Mouse (Mus musculus): ENCODE measurements around the gene Shld1. TPM values are rescaled to one million over a fixed set of nuclear protein-coding genes. Genes with fewer than 3 reads are reported as not detected.

Shld1 gene
- total RNA-seq, 1 experiment from 2014 or later: 8.8 TPM

DNA sequence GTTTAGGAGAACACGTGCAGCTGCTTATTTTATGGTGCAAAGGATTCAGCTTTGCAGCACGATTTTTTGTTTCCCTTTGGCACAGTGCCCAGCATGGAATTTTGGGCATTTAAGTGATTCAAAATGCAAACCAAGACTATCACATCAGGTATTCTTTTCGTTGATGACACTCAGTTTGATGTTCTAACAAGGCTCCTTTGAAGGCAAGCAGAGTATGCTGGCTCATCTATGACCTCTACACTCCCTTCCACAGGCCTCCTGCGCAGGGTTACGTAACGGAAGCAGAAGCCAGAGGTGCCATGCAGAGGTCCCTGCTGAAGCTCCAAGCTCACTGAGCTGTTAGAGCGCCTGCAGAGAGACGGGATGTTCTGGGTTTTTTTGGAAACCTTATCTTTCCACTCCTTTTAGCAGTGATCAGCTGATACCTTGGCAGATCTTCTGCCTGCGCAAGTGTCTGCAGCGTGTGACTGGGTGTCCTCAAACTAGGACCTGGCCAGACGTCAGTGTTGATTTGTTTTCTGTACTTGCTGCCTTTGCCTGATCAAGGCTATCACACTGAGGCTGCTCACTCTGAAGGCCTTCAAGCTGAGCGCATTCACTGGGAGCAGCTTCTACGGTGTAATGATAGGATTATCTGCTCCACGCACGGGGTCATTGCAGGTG, 3.0 kb downstream of the Shld1 start:
- ATAC-seq (ENCODE audit: extremely low read depth, insufficient number of reproducible peaks, low FRiP score, poor library complexity, severe bottlenecking): no peak

DNA sequence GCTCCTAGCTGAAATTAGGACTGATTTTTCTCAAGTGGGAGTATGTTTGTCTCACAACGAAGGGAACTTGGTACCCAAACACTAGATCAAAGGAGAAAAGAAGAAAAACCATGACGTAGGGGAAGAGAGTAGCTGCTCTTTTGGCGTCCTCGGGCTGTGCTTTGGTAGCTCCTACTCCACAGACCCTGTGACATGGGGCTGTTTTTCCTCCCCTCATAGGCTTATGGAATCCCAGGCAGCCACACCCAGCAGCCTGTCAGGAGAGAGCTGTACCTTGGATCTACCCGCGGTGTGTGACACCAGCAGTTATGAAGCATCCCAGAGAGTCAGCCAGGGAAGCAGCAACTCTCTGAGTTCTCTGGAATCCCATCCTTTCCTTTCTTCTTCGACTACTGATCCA, 5.0 kb downstream of the Shld1 start:
- no peak for ATAC-seq (ENCODE audit: extremely low read depth, insufficient number of reproducible peaks, low FRiP score, poor library complexity, severe bottlenecking)

DNA sequence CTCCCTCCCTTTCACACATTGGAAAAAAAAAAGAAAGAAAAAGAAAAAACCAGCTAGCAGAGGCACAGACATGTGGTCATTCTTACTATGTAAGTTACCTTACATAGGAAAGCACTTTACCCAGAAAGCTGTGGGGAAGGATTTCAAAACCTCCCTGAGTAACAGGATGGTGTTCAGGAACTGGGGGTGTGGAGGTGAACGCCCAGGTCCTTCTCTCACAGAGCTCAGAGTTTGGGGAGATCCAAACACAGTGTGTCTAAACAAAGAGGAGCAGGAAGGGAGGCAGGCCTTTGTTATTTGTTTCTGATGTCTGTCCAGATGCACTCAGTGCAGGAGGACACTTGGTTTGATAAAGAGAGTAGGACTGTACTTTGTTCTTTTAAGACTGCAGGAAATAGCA, 5.6 kb downstream of the Shld1 start:
- ATAC-seq (ENCODE audit: extremely low read depth, insufficient number of reproducible peaks, low FRiP score, poor library complexity, severe bottlenecking): peak; percentile 29; the same call in 1 of the 2 replicates

GRCm38 (mm10) chr2:132693980-132694379, 7.2 kb downstream of the Shld1 start:
- ATAC-seq (ENCODE audit: extremely low read depth, insufficient number of reproducible peaks, low FRiP score, poor library complexity, severe bottlenecking): no peak

DNA sequence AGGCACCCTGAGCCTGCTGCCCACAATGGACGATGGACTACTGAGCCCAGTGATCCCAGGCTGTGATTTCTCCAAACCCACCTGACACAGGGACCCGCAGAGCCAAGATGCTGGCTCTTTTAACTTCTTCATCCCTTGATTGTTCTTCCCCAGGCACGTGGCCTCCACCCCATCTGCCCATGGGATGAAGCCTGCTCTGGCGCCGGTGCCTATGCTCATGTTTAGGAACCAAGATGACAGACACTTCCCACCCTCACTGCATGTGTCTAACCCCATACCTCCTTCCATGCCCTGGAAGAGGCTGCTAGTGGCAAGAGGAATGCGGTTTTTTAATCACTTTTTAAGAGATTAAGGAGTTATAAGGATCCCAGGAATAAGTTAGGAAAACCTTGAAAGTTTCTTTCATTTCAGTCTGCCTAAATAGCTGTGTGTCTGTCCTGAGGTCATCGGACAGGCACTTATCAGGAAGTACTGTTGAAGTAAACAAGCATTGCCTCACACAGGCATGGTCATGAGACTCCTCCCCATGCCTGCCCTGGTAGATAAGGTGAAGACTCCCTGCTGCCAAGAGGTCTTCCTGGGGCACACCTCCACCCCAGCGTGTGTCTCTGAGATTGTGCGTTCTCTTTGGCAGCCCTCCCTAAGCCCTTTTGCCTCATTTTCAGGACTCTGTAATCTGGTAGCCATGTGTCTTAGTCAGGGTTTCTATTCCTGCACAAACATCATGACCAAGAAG, 8.8 kb downstream of the Shld1 start:
- ATAC-seq (ENCODE audit: extremely low read depth, insufficient number of reproducible peaks, low FRiP score, poor library complexity, severe bottlenecking): peak; percentile 94

GRCm38 (mm10) chr2:132696519-132696918, 9.8 kb downstream of the Shld1 start:
- no peak for ATAC-seq (ENCODE audit: extremely low read depth, insufficient number of reproducible peaks, low FRiP score, poor library complexity, severe bottlenecking)

GRCm38 (mm10) chr2:132697256-132697655, 10.5 kb downstream of the Shld1 start:
- ATAC-seq (ENCODE audit: extremely low read depth, insufficient number of reproducible peaks, low FRiP score, poor library complexity, severe bottlenecking): no peak

GRCm38 (mm10) chr2:132697695-132698094, 11.0 kb downstream of the Shld1 start:
- no peak for ATAC-seq (ENCODE audit: extremely low read depth, insufficient number of reproducible peaks, low FRiP score, poor library complexity, severe bottlenecking)

- ATAC-seq (ENCODE audit: extremely low read depth, insufficient number of reproducible peaks, low FRiP score, poor library complexity, severe bottlenecking): no peak
Observed at GRCm38 (mm10) chr2:132698420-132698819, 11.7 kb downstream of the Shld1 start.

GRCm38 (mm10) chr2:132700921-132701320, 14.2 kb downstream of the Shld1 start:
- ATAC-seq (ENCODE audit: extremely low read depth, insufficient number of reproducible peaks, low FRiP score, poor library complexity, severe bottlenecking): no peak

DNA sequence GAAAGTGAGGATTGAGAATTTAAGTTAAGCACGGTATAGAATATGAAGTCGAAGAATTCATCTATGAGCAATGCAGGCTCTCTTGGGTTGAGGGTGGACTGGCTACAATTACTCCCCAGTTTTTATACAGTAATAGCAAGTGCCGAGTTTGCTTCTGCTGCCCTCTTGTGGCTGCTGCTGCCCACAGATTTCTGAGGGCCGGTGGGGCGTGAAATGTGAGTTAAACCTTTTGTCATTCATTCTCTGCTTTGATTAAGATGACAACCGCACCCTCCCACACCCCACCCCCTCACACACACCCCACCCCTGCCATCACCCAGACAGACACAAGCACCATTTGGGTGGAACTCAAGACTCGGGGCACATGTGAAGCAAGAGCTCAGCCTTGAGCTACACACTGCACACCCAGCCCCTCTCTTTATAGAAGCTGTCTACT, 14.7 kb downstream of the Shld1 start:
- ATAC-seq (ENCODE audit: extremely low read depth, insufficient number of reproducible peaks, low FRiP score, poor library complexity, severe bottlenecking): peak; percentile 86; the same call in 1 of the 2 replicates

- ATAC-seq (ENCODE audit: extremely low read depth, insufficient number of reproducible peaks, low FRiP score, poor library complexity, severe bottlenecking): no peak
Observed at GRCm38 (mm10) chr2:132705251-132705992, 18.7 kb downstream of the Shld1 start.

- ATAC-seq (ENCODE audit: extremely low read depth, insufficient number of reproducible peaks, low FRiP score, poor library complexity, severe bottlenecking): no peak
Observed at GRCm38 (mm10) chr2:132706309-132706708, 19.6 kb downstream of the Shld1 start.

DNA sequence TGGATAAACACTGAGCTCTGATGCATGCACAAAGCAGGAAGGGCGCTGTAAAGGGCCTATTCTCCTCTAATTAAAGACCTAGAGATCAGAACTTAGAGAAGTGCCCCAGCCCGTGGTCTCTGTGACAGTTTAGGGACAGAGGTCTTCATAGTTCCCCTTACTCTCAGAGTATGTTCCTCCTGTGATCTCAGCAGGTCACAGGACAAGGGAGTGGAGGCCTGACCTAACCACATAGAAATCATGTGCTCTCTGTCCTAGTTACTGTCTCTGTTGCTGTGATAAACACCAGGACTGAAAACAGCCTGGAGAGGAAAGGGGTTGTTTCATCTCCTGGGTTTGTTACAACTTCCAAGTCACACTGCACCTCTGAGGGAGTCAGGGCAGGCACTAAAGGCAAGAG, 23.8 kb downstream of the Shld1 start:
- no peak for ATAC-seq (ENCODE audit: extremely low read depth, insufficient number of reproducible peaks, low FRiP score, poor library complexity, severe bottlenecking)

DNA sequence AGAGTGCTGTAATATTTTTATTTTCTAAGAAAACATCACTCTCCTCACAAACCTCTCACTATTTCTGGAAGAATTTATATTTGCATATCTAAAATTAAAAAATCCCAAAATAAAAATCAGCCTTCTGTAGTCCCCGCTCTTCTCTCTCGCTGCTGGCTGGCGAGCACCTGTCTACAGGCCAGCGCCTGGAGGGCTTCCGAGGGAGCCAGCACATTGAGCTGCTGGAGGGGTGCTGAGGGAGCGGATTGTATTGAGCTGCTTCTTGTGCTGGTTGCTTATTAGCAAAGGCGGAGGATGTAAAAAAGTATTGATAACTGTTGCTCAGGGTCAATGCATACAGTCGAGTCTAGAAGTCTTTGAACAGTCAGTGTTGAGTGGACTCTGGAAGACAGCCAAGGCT, 25.3 kb downstream of the Shld1 start:
- ATAC-seq (ENCODE audit: extremely low read depth, insufficient number of reproducible peaks, low FRiP score, poor library complexity, severe bottlenecking): no peak

- ATAC-seq (ENCODE audit: extremely low read depth, insufficient number of reproducible peaks, low FRiP score, poor library complexity, severe bottlenecking): no peak
Observed at GRCm38 (mm10) chr2:132714522-132714921, 27.8 kb downstream of the Shld1 start.

- ATAC-seq (ENCODE audit: extremely low read depth, insufficient number of reproducible peaks, low FRiP score, poor library complexity, severe bottlenecking): no peak
Observed at GRCm38 (mm10) chr2:132714946-132715345, 28.2 kb downstream of the Shld1 start.

DNA sequence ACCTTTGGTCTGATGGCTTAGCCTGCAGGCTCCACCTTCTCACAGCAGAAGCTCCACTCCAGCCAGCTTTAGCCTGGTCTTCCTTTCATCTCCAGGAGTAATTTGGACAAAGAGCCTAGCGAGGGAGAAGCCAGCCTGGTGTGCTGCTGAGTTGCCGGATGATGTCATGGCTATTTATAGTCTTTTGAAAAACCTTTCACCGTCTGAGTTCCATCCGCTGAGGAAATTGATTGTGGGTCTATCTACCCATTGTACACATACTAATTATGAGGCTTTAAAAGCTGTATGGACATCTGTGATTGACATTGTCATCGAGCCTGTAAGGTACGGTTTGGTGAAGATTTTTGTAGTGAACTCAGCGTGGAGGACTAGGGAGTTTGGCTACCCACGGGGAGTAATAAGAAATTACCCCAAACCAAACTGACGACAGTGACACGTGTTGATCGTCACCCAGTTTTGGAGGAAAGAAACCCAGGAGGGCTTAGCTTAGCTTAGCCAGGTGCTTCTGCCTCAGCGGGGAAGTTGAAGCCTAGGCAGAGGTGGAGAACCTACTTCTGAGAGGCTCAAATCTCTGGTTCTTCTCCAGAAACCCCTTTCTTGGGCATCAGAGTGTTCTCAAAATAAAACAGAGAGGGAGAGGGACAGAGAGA, 28.8 kb downstream of the Shld1 start:
- no peak for ATAC-seq (ENCODE audit: extremely low read depth, insufficient number of reproducible peaks, low FRiP score, poor library complexity, severe bottlenecking)

- peak; percentile 71; the same call in 1 of the 2 replicates for ATAC-seq (ENCODE audit: extremely low read depth, insufficient number of reproducible peaks, low FRiP score, poor library complexity, severe bottlenecking)
Observed at GRCm38 (mm10) chr2:132716154-132716553, 29.4 kb downstream of the Shld1 start.
